20 mouse cellular contexts compared by ENCODE assay signal in the genomic region with DNA sequence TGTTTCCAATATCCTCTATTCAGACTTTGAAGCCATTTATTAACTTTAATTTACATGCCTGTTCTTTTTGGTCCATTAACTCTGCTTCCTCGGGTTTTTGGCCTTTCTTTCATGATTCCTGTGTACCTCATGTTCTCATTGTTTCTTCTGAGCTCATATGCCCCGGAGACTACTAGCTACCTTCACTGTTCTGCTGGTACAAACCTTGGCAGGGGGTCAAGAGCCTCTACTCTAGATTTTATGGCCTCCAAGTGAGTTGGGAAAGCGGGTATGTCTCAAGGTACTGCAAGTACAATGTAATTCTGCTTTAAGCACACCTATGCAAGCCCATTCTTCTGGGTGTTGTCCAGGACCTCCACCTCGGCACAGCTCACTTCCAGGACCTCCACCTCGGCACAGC. TPM values are rescaled to one million over a fixed set of nuclear protein-coding genes. Genes with fewer than 3 reads are reported as not detected.
"Had no signal": no experiment of that assay in that cellular context is flagged by ENCODE, and none has a peak within 500 bp of the region (broad histone marks: within the 10 kb centered on the region; RNA-seq: fewer than 3 reads in every experiment).

No protein-coding gene starts in this region.

- H3K4me3 ChIP-seq: limb, embryonic 13.5 days had no signal

- H3K27me3 ChIP-seq: limb, embryonic 13.5 days had no signal

- H3K36me3 ChIP-seq: limb, embryonic 13.5 days had no signal

- H3K4me2 ChIP-seq: limb, embryonic 13.5 days; liver, embryonic 11.5 days; lung, embryonic 14.5 days; midbrain, embryonic 11.5 days had no signal

- ATAC-seq: liver, postnatal 0 days; lung, postnatal 0 days had no signal

- DNase-seq: kidney, adult 2 months; kidney, postnatal 14 days; kidney, postnatal 4 days; left cerebral cortex, postnatal 4 days; liver, postnatal 0 days; lung, embryonic 14.5 days; lung, postnatal 36 days; midbrain, embryonic 14.5 days; right cerebral cortex, adult 18-20 months; right cerebral cortex, postnatal 14 days; right cerebral cortex, postnatal 4 days; thymus, adult 2 months; thymus, postnatal 14 days; thymus, postnatal 4 days had no signal

- H3K9ac ChIP-seq: limb, embryonic 13.5 days; liver, embryonic 14.5 days; liver, postnatal 0 days; lung, embryonic 14.5 days had no signal

- H3K27ac ChIP-seq: limb, embryonic 13.5 days; liver, embryonic 14.5 days; stomach, postnatal 0 days had no signal

- H3K9me3 ChIP-seq: limb, embryonic 13.5 days had no signal

RNA-seq across cellular contexts. Expression of a gene that starts 48.2 kb away (rescaled TPM):
- polyA plus RNA-seq: lung, embryonic 14.5 days; midbrain, embryonic 11.5 days had no signal
